Mouse (Mus musculus): ENCODE measurements around the gene Yif1a. TPM values are rescaled to one million over a fixed set of nuclear protein-coding genes. Genes with fewer than 3 reads are reported as not detected.
"Not testable (repeated sequence)": the region's sequence is repeated elsewhere in the genome, so short reads cannot be mapped to it uniquely, and the experiment has no call there.

Gene Yif1a
- polyA plus RNA-seq, 1 experiment from 2014 or later = 65.8 TPM

GRCm38 (mm10) chr19:5082005-5082404 is 6.3 kb upstream of the Yif1a start:
- Histone ChIP-seq H3K9me3 (ENCODE audit: control insufficient read depth, low read length) (no peaks in the 10 kb centered on the region), H3K27ac (ENCODE audit: low read depth, low read length) (no peak overlapping the region), H3K9ac (ENCODE audit: low read depth, low read length) (no peak overlapping the region), H3K4me3 (ENCODE audit: low read length) (no peak overlapping the region), H3K36me3 (ENCODE audit: control insufficient read depth, insufficient read depth, low read length) (peaks cover 4% of the 10 kb centered on the region), H3K27me3 (replicated peaks; ENCODE audit: control insufficient read depth, insufficient read depth, low read length) (peaks cover 42% of the 10 kb centered on the region), H3K4me2 (ENCODE audit: low read length) (no peak overlapping the region), H3K4me1 (ENCODE audit: control insufficient read depth, insufficient read depth, low read depth, low read length) (peaks cover 3% of the 10 kb centered on the region)
- WGBS = 69% methylated on average over 17 of the region's 18 CpGs
- ATAC-seq = no peak

- Histone ChIP-seq H3K9ac (ENCODE audit: low read depth, low read length) (no peak overlapping the region), H3K9me3 (ENCODE audit: control insufficient read depth, low read length) (no peaks in the 10 kb centered on the region), H3K4me1 (ENCODE audit: control insufficient read depth, insufficient read depth, low read depth, low read length) (peaks cover 7% of the 10 kb centered on the region), H3K4me2 (ENCODE audit: low read length) (no peak overlapping the region), H3K27ac (ENCODE audit: low read depth, low read length) (no peak overlapping the region), H3K27me3 (replicated peaks; ENCODE audit: control insufficient read depth, insufficient read depth, low read length) (peaks cover 42% of the 10 kb centered on the region), H3K4me3 (ENCODE audit: low read length) (no peak overlapping the region), H3K36me3 (ENCODE audit: control insufficient read depth, insufficient read depth, low read length) (peaks cover 4% of the 10 kb centered on the region)
- no peak for ATAC-seq
- WGBS = 78% methylated on average over 24 of the region's 24 CpGs
These were observed 5.7 kb upstream of the Yif1a start for GRCm38 (mm10) chr19:5082596-5082995.

- Histone ChIP-seq H3K36me3 (ENCODE audit: control insufficient read depth, insufficient read depth, low read length) (peaks cover 4% of the 10 kb centered on the region), H3K4me2 (ENCODE audit: low read length) (peak overlapping the region; percentile 73), H3K27ac (ENCODE audit: low read depth, low read length) (peak overlapping the region; percentile 64; the same call in 1 of the 2 replicates), H3K9ac (ENCODE audit: low read depth, low read length) (peak overlapping the region; percentile 84), H3K9me3 (ENCODE audit: control insufficient read depth, low read length) (no peaks in the 10 kb centered on the region), H3K4me3 (ENCODE audit: low read length) (peak overlapping the region; percentile 70), H3K27me3 (replicated peaks; ENCODE audit: control insufficient read depth, insufficient read depth, low read length) (peaks cover 42% of the 10 kb centered on the region), H3K4me1 (ENCODE audit: control insufficient read depth, insufficient read depth, low read depth, low read length) (peaks cover 12% of the 10 kb centered on the region)
- no peak for ATAC-seq
- WGBS = 78% methylated on average over 3 of the region's 3 CpGs
These were observed 4.1 kb upstream of the Yif1a start for GRCm38 (mm10) chr19:5083961-5084833.

- Histone ChIP-seq H3K27me3 (replicated peaks; ENCODE audit: control insufficient read depth, insufficient read depth, low read length) (peaks cover 41% of the 10 kb centered on the region), H3K4me2 (ENCODE audit: low read length) (peak overlapping the region; percentile 73), H3K9ac (ENCODE audit: low read depth, low read length) (peak overlapping the region; percentile 84), H3K36me3 (ENCODE audit: control insufficient read depth, insufficient read depth, low read length) (peaks cover 8% of the 10 kb centered on the region), H3K4me3 (ENCODE audit: low read length) (peak overlapping the region; percentile 70), H3K9me3 (ENCODE audit: control insufficient read depth, low read length) (no peaks in the 10 kb centered on the region), H3K27ac (ENCODE audit: low read depth, low read length) (peak overlapping the region; percentile 64; the same call in 1 of the 2 replicates), H3K4me1 (ENCODE audit: control insufficient read depth, insufficient read depth, low read depth, low read length) (peaks cover 16% of the 10 kb centered on the region)
- 3% methylated on average over 15 of the region's 15 CpGs for WGBS
- no peak for ATAC-seq
These were observed 3.5 kb upstream of the Yif1a start for GRCm38 (mm10) chr19:5084834-5085144.

- peaks cover 11% of the 10 kb centered on the region for H3K36me3 ChIP-seq (ENCODE audit: control insufficient read depth, insufficient read depth, low read length)
- H3K4me1 ChIP-seq (ENCODE audit: control insufficient read depth, insufficient read depth, low read depth, low read length) = peaks cover 16% of the 10 kb centered on the region
- H3K9ac ChIP-seq (ENCODE audit: low read depth, low read length) = peak within 1 kb of the TSS; percentile 84
- peak within 1 kb of the TSS; percentile 64 for H3K27ac ChIP-seq (ENCODE audit: low read depth, low read length)
- H3K4me3 ChIP-seq (ENCODE audit: low read length) = peak within 1 kb of the TSS; percentile 70
- H3K4me2 ChIP-seq (ENCODE audit: low read length) = peak within 1 kb of the TSS; percentile 73
- peaks cover 35% of the 10 kb centered on the region for H3K27me3 ChIP-seq (replicated peaks; ENCODE audit: control insufficient read depth, insufficient read depth, low read length)
- no peaks in the 10 kb centered on the region for H3K9me3 ChIP-seq (ENCODE audit: control insufficient read depth, low read length)
- no peak for ATAC-seq
- under 1% methylated on average over 45 of the region's 69 CpGs for WGBS
These were observed 3.0 kb upstream of the Yif1a start, which contains the start of gene Tmem151a for GRCm38 (mm10) chr19:5085145-5085863. Gene Tmem151a, minus strand, starts transcription at chr19:5085531.

GRCm38 (mm10) chr19:5086533-5086932 is 1.8 kb upstream of the Yif1a start:
- not testable (repeated sequence) for ATAC-seq; H3K4me2 ChIP-seq (ENCODE audit: low read length); H3K9me3 ChIP-seq (ENCODE audit: control insufficient read depth, low read length); H3K9ac ChIP-seq (ENCODE audit: low read depth, low read length); H3K4me3 ChIP-seq (ENCODE audit: low read length); H3K27ac ChIP-seq (ENCODE audit: low read depth, low read length)
- Histone ChIP-seq H3K27me3 (replicated peaks; ENCODE audit: control insufficient read depth, insufficient read depth, low read length) (peaks cover 28% of the 10 kb centered on the region), H3K36me3 (ENCODE audit: control insufficient read depth, insufficient read depth, low read length) (peaks cover 14% of the 10 kb centered on the region; the same call in 1 of the 2 replicates), H3K4me1 (ENCODE audit: control insufficient read depth, insufficient read depth, low read depth, low read length) (peaks cover 16% of the 10 kb centered on the region)
- WGBS = 54% methylated on average over 4 of the region's 4 CpGs

- 95% methylated on average over 4 of the region's 4 CpGs for WGBS
- no peak for ATAC-seq
- Histone ChIP-seq H3K27me3 (replicated peaks; ENCODE audit: control insufficient read depth, insufficient read depth, low read length) (peaks cover 8% of the 10 kb centered on the region), H3K4me3 (ENCODE audit: low read length) (peak overlapping the region; percentile 63), H3K4me2 (ENCODE audit: low read length) (peak overlapping the region; percentile 72), H3K27ac (ENCODE audit: low read depth, low read length) (no peak overlapping the region), H3K9me3 (ENCODE audit: control insufficient read depth, low read length) (no peaks in the 10 kb centered on the region), H3K9ac (ENCODE audit: low read depth, low read length) (peak overlapping the region; percentile 71), H3K36me3 (ENCODE audit: control insufficient read depth, insufficient read depth, low read length) (peaks cover 27% of the 10 kb centered on the region), H3K4me1 (ENCODE audit: control insufficient read depth, insufficient read depth, low read depth, low read length) (peaks cover 26% of the 10 kb centered on the region)
These were observed 986 bp downstream of the Yif1a start for GRCm38 (mm10) chr19:5089324-5089723.

GRCm38 (mm10) chr19:5092083-5092482 is 3.7 kb downstream of the Yif1a start:
- H3K4me3 ChIP-seq (ENCODE audit: low read length) = no peak overlapping the region
- H3K9me3 ChIP-seq (ENCODE audit: control insufficient read depth, low read length) = no peaks in the 10 kb centered on the region
- H3K4me1 ChIP-seq (ENCODE audit: control insufficient read depth, insufficient read depth, low read depth, low read length) = peaks cover 50% of the 10 kb centered on the region
- peaks cover 27% of the 10 kb centered on the region for H3K36me3 ChIP-seq (ENCODE audit: control insufficient read depth, insufficient read depth, low read length)
- no peak overlapping the region for H3K4me2 ChIP-seq (ENCODE audit: low read length)
- 87% methylated on average over 10 of the region's 10 CpGs for WGBS
- H3K27ac ChIP-seq (ENCODE audit: low read depth, low read length) = no peak overlapping the region
- no peak overlapping the region for H3K9ac ChIP-seq (ENCODE audit: low read depth, low read length)
- no peak for ATAC-seq
- H3K27me3 ChIP-seq (replicated peaks; ENCODE audit: control insufficient read depth, insufficient read depth, low read length) = no peaks in the 10 kb centered on the region
